Comparison of ENCODE assay signal across 10 mouse cellular contexts in the genomic region with DNA sequence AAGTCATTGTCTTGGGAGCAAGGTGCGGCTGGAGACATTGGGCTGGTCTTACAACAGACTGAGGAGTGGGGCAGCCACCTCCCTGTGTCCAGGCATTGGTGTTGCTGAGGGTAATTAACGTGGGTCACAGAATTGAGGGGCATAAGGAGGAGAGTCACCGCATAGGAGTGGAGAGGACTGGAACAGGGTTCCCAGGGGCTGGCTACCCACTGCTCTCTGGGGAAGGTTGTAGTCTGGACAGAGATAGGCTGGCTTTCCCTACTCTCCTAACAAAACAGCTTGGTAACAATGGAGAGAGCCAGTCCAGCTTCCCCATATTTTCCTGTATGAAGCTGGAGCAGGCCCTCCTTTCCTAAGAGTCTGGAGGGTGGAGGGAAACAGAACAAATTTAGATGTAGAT. TPM values are rescaled to one million over a fixed set of nuclear protein-coding genes. Genes with fewer than 3 reads are reported as not detected.
DNase-seq lines count a peak whose midpoint lies in the region; ATAC-seq and TF ChIP-seq lines count a peak whose summit lies in the region.
"Had no signal": no experiment of that assay in that cellular context is flagged by ENCODE, and none has a peak within 500 bp of the region (broad histone marks: within the 10 kb centered on the region; RNA-seq: fewer than 3 reads in every experiment).

No protein-coding gene starts in this region.

- H3K9me3 ChIP-seq in heart, embryonic 12.5 days (replicated peaks): no peaks in the 10 kb centered on the region
- H3K9me3 ChIP-seq in E14TG2a.4 (ENCODE audit: low read length): no peaks in the 10 kb centered on the region
- no peaks in the 10 kb centered on the region for H3K9me3 ChIP-seq in forebrain, embryonic 16.5 days (ENCODE audit: control insufficient read depth, low read length)
- no peaks in the 10 kb centered on the region for H3K9me3 ChIP-seq in limb, embryonic 15.5 days

- ATAC-seq in heart, embryonic 12.5 days (ENCODE audit: insufficient number of reproducible peaks, low FRiP score): no peak
- no peak for ATAC-seq in forebrain, embryonic 16.5 days
- ATAC-seq in limb, embryonic 15.5 days (ENCODE audit: insufficient number of reproducible peaks, low FRiP score, low TSS enrichment, low read depth): no peak

- no peaks in the 10 kb centered on the region for H3K36me3 ChIP-seq in heart, embryonic 12.5 days
- H3K36me3 ChIP-seq in E14TG2a.4 (ENCODE audit: insufficient read depth, low read length): no peaks in the 10 kb centered on the region
- no peaks in the 10 kb centered on the region for H3K36me3 ChIP-seq in forebrain, embryonic 16.5 days (ENCODE audit: control insufficient read depth, insufficient read depth)
- no peaks in the 10 kb centered on the region for H3K36me3 ChIP-seq in limb, embryonic 15.5 days

- 49% methylated on average over 3 of the region's 3 CpGs for WGBS in heart, embryonic 12.5 days
- WGBS in forebrain, embryonic 16.5 days: 69% methylated on average over 3 of the region's 3 CpGs
- 61% methylated on average over 3 of the region's 3 CpGs for WGBS in limb, embryonic 15.5 days

- peak overlapping the region; percentile 39; the same call in 1 of the 2 replicates for H3K9ac ChIP-seq in heart, embryonic 12.5 days
- no peak overlapping the region for H3K9ac ChIP-seq in forebrain, embryonic 16.5 days (replicated peaks; ENCODE audit: low read depth, low read length)
- H3K9ac ChIP-seq in limb, embryonic 15.5 days: no peak overlapping the region

- H3K4me3 ChIP-seq in heart, embryonic 12.5 days: peak overlapping the region; percentile 71
- peak overlapping the region; percentile 83 for H3K4me3 ChIP-seq in E14TG2a.4 (replicated peaks; ENCODE audit: low read length)
- peak overlapping the region; percentile 60; the same call in 1 of the 2 replicates for H3K4me3 ChIP-seq in forebrain, embryonic 16.5 days (replicated peaks; ENCODE audit: low read length)
- peak overlapping the region; percentile 51; the same call in 1 of the 2 replicates for H3K4me3 ChIP-seq in limb, embryonic 15.5 days

- H3K27ac ChIP-seq in heart, embryonic 12.5 days (ENCODE audit: poor library complexity, severe bottlenecking): 0 out of 2 replicates have a peak overlapping the region, but pooled peaks have one; percentile 36
- H3K27ac ChIP-seq in forebrain, embryonic 16.5 days (ENCODE audit: low read length): no peak overlapping the region
- H3K27ac ChIP-seq in limb, embryonic 15.5 days: no peak overlapping the region
- H3K27ac ChIP-seq: macrophage had no signal

- peaks cover 46% of the 10 kb centered on the region for H3K27me3 ChIP-seq in heart, embryonic 12.5 days (replicated peaks)
- H3K27me3 ChIP-seq in E14TG2a.4 (ENCODE audit: insufficient read depth, low read length): peaks cover 74% of the 10 kb centered on the region
- peaks cover 11% of the 10 kb centered on the region for H3K27me3 ChIP-seq in forebrain, embryonic 16.5 days (replicated peaks; ENCODE audit: control insufficient read depth, insufficient read depth, low read length)
- H3K27me3 ChIP-seq in limb, embryonic 15.5 days: peaks cover 47% of the 10 kb centered on the region

- no peak for TF ChIP-seq CTCF in E14TG2a.4 (conservative IDR thresholded peaks at IDR 0.05; ENCODE audit: low read length)

- peaks cover 15% of the 10 kb centered on the region for H3K4me1 ChIP-seq in heart, embryonic 12.5 days (replicated peaks)
- peaks cover 32% of the 10 kb centered on the region for H3K4me1 ChIP-seq in E14TG2a.4 (replicated peaks; ENCODE audit: low read depth, low read length)
- H3K4me1 ChIP-seq in forebrain, embryonic 16.5 days (replicated peaks; ENCODE audit: control insufficient read depth, insufficient read depth, low read length): peaks cover 16% of the 10 kb centered on the region
- peaks cover 14% of the 10 kb centered on the region for H3K4me1 ChIP-seq in limb, embryonic 15.5 days

- no peak for DNase-seq in heart, adult 8-10 months (ENCODE audit: low spot score)
- no peak for DNase-seq in embryo, embryonic 9.5 days (ENCODE audit: extremely low spot score)
- DNase-seq in adrenal gland, adult 2 months: no peak
- no peak for DNase-seq in gastrocnemius, postnatal 10 days
- DNase-seq: retina, postnatal 1 day had no signal

- peak overlapping the region; percentile 92 for H3K4me2 ChIP-seq in heart, embryonic 12.5 days
- H3K4me2 ChIP-seq in forebrain, embryonic 16.5 days (ENCODE audit: low read length): 0 out of 2 replicates have a peak overlapping the region, but pooled peaks have one; percentile 6
- H3K4me2 ChIP-seq in limb, embryonic 15.5 days: no peak overlapping the region; the same call in 1 of the 2 replicates

RNA-seq across cellular contexts. Expression of a gene that starts 1.3 kb away (rescaled TPM):
- polyA plus RNA-seq in heart, embryonic 12.5 days (2016; fragmentation: Nextera tagmentation; extraction: Ambion mirVana): 16.0 and 19.0 TPM in 2 replicates
- 10 to 100 TPM; 18.1 to 25.7 (median 20.8) TPM for total RNA-seq in heart, adult 8-10 months (2022)
- 6.8 and 9.3 TPM in 2 replicates for polyA plus RNA-seq in forebrain, embryonic 16.5 days (2015; fragmentation: Nextera tagmentation; extraction: Ambion mirVana)
- polyA plus RNA-seq in limb, embryonic 15.5 days (2015; fragmentation: Nextera tagmentation; extraction: Ambion mirVana): 10.2 and 10.3 TPM in 2 replicates
- 10 to 100 TPM; 13.1 to 18.5 TPM for total RNA-seq in adrenal gland, adult 2 months (2021)
- polyA plus RNA-seq in adrenal gland, adult 2 months (2012; rRNA removed): 7.4 and 7.7 TPM in 2 replicates
- total RNA-seq in gastrocnemius, postnatal 10 days (2021): 10 to 100 TPM; 12.7 to 16.1 TPM
- polyA plus RNA-seq: macrophage had no signal
